Mouse (Mus musculus) thymus, postnatal 10 days (tissue): ENCODE data around the gene Ets1.

Source experiments
- DNase-seq, 2 experiments: peaks; one replicate each; pipeline ENCODE4 v3.0.0; 2021; ENCODE audit warnings: low spot score in 2 of 2

The Ets1 gene

DNA sequence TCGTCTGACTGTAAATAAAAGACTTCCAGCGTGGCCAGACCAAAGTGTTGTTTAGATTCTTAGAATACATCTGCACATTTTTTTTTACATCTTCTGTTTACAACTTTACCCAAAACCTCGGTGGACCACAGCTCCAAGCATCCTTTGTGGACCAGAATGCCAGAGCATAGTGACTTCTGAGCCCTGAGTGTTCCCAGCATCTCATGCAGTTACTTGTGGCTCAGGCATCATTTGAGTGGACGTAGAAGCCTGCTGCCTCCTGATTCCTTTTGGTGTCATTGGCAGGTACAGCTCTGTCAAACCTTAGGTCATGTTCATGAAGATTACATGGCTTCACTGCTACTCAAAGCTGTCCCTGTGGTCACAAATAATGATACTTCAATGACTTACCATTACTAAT is 93.2 kb downstream of the Ets1 start:
- no peak for DNase-seq

DNA sequence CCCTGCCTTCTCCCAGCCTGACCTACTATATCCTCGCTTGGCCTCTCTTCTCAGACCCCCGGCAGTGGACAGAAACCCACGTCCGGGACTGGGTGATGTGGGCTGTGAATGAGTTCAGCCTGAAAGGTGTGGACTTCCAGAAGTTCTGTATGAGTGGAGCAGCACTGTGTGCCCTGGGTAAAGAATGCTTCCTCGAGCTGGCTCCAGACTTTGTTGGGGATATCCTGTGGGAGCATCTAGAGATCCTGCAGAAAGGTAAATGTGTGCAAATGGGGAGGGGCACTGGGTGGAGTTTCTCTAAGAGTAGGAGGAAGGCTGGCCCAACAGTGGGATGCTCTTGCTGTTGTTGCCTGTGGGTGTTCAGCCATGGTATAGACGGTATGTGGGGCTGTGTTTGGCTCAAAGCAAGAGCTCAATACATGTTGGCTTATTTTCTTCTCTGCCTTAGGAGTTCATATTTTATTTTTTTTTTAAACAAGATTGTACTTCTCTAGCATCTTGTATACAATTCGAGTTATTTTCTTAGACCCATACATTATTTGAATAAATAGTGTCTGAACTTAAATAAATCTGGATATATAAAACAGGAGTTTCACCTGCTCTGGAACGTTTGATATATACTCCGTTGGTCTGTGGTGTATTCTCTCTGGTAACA is 94.1 kb downstream of the Ets1 start:
- no peak for DNase-seq

- no peak for DNase-seq
Observed at GRCm38 (mm10) chr9:32730656-32731590, 94.9 kb downstream of the Ets1 start.

DNA sequence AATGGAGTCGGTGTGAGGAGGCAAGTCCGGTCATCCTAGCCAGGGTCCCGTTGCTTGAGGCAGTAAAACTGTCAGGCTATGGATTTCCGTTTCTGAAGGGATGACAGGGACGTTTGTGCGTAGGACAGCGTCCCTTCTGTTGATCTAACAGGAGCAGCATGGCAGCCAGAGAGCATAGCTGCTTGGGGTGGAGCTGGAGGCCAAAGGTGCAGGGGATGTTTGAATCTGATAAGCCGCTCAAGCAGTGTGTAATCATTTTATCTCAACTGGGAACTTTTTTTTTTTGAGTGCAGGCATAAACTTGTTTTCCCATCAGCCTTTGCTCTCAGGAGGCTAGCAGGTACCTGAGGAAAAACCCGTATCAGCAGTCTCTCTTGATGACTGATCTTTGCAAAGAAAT is 95.8 kb downstream of the Ets1 start:
- DNase-seq: no peak

DNA sequence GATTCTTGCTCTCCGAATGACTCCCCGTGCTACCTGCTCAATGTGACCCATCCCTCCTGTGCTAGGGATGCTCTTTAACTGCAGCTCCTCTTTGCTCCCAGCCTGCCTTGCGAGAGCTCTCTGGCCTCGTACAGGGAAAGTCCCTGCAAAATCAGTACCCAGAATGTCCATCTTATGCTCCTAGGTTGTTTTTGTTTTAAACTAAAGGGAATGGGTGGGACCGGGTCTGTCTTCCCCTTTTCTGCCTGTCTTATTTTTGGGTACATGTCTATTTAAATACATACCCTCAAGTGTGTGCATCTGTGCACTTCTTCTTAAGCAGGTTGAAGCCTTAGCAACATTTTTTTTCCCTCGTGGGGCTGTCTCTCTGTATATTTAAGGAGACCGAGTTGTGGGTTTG is 99.0 kb downstream of the Ets1 start:
- DNase-seq: no peak

DNA sequence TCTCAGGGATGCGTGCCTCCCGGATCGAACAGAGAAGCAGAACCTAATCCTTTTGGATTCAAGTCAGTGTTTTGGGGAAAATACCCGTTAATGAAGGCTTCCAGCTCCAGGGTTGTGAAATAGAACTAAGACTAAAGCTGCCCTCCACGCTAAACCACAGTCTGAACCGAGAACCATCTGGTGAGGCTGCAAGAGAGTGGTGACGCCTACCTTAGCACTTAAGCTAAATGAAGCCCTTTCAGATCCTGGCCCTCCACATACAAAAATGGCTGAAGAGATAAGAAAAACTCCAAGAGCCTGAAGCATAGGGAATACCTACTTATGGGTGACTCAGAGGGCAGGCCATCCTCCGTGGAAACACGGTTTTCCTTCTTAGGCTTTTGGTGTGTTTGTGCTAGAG is 100.0 kb downstream of the Ets1 start:
- DNase-seq: no peak

- no peak for DNase-seq
Observed at GRCm38 (mm10) chr9:32739988-32740387, 104.0 kb downstream of the Ets1 start.

GRCm38 (mm10) chr9:32740751-32741387 is 104.8 kb downstream of the Ets1 start:
- DNase-seq: peak; percentile 70 to 80

- DNase-seq: no peak
Observed at GRCm38 (mm10) chr9:32741681-32742080, 105.7 kb downstream of the Ets1 start.

- DNase-seq: no peak
Observed at GRCm38 (mm10) chr9:32743157-32743556, 107.1 kb downstream of the Ets1 start.

DNA sequence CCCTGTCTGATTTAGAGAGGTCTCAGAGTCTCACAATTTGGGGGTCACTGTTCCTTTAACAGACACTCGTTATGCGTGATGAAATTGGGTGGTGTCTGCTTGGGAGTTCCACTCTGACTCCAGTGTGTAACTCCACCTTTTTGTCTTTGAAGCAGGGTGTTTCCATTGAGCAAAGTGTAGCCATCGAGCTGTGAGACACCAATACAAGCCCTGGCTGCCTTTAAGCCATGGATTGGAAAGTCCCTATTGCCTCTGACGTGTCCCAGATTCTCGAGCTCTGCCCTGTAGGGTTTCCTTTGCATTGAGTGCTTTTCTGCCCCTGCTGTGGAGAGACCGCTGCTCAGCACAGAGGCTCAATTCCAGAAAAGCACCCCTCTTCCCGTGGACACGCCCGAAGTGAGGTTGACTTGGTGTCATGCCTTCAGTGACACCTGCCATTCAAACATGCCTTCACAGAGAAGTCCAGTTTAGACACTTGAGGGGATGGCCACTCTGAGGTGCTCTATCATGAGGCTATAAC is 107.7 kb downstream of the Ets1 start:
- no peak for DNase-seq

GRCm38 (mm10) chr9:32744288-32744687 is 108.3 kb downstream of the Ets1 start:
- no peak for DNase-seq

DNA sequence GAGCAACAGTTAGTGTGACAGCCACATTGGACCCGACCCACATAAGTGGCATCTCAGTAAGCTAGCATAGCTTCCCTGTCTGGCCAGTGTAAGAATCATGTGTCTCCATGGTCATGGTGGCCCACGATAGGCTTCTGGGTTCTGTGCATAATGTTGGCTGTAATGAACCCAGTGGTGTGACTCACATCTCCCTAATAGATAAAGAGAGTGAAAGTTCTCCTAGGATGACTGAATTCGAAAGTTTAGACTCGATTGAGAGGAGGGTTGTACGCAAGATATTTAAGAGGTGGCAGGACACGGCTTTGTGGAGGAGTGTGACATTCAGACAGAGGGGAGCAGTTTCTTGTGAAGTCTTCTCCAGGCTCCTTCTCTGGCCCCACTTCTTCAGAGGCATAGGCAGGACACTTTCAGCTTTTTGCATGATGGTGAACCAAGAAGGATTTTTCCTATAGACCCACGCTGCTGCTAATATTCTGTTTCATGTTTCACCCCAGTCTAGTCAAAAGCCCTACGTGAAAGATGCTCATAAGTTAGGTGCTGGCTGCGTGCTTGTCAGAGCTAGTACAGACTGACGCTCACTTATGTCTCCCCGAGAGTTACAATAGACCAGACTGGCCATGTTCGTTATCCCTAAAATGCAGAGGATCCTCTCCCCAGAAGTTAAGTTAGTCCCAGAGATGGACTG is 109.2 kb downstream of the Ets1 start:
- DNase-seq: no peak

- peak; percentile 79 to 85 for DNase-seq
Observed at GRCm38 (mm10) chr9:32745998-32746397, 110.0 kb downstream of the Ets1 start.

DNA sequence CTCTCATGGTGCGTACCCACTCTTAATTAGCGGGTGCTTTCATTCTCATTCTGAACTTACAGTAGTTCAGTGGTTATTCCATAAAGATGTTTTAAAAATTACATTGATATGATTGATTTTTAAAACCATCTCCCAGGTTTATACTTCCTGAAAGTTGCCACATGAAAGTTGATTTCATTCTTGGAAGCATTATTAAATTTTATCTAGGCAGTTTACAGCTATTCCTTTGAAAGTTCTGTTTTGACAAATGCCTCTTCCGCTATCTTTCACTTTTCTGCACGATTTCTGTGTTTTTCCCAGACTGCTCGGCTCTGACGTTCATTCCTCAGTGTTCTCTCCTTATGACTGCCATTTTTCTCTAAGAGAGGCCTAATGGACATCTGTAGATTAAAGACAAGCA is 110.6 kb downstream of the Ets1 start:
- no peak for DNase-seq

DNA sequence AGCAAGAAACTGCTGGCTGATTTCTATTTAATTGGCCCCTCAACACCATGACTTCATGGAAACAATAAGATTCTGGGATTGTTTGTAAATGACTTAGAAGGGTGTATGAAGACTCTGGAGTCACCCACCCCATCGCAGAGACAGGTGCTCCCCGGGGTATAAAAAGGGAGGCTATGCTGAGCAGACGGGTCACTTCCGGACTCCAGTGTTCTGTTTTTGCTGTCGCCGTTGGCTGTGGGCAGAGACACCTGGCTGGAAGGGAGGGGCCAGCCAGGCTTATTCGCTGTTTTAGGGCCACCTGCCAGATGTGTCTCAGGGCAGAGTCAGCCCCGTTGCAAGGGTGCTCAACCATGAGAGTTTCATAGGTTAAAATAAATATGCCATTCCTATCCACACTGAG is 111.6 kb downstream of the Ets1 start:
- DNase-seq: peak; percentile 84 to 91

DNA sequence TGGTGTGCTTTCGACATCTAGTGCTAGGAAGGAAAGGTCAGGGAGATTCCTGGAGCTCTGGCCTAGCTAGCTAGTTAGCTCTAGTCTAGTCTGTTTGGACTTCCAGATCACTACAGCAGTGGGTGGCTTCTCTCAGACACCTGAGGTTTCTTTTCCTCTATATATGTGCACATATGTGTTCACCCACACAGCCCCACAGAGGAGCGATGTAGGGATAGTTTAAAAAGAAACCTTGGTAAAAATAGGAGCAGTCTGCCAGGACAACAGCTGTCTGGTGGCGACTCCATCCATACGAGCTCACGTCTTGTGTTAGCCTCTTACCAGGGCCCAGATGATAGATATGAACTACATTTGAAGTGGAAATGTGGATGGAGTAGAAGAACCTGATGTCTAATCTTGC is 112.5 kb downstream of the Ets1 start:
- no peak for DNase-seq

- no peak for DNase-seq
Observed at GRCm38 (mm10) chr9:32749721-32750480, 113.9 kb downstream of the Ets1 start.

DNA sequence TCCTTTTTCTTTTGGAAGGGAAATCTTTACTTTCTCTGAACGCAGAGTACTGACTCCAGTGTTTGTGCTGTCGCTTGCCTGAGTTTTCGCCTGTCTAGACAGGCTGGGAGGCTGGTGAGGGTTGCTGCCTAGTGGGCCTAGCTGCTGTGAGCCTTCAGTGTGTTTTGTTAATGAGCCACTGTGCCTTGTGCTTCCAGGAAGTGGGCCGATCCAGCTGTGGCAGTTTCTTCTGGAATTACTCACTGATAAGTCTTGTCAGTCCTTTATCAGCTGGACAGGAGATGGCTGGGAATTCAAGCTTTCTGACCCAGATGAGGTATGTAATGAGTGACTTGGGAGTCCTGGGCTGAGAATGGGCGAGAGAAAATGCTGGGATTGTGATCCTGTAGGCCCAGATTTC is 116.6 kb downstream of the Ets1 start:
- no peak for DNase-seq

- DNase-seq: no peak
Observed at GRCm38 (mm10) chr9:32754311-32754710, 118.3 kb downstream of the Ets1 start.

DNA sequence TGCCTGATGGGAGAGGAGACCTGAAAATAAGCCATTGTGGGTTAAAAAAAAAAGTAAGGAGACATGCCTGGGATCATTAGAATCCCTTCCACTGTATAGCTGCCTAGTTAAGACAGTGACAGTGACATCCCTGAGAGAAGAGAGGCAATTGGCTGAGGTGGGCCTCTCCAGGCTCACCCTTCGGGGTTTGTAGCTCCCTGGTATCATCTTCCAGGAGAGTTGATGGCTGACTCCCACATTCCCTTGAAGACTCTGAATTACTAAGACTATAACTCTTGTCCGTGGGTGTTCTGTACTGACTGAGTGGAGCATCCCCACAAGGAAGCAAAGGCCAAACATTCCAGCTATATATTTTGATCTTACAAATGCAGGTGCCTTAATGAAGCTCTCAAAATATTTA is 120.0 kb downstream of the Ets1 start:
- DNase-seq: no peak
